Mouse (Mus musculus) liver, embryonic 14.5 days (tissue): ENCODE data around the gene Carmil1.

ENCODE experiments used
- CTCF ChIP-seq: IDR thresholded peaks from 2 replicates; pipeline ENCODE4 v1.5.1; 2016; ENCODE audit warnings: antibody characterized with exemption, low read depth, control low read depth
- EP300 ChIP-seq: IDR thresholded peaks from 2 replicates; pipeline ENCODE4 v1.6.1; 2016; ENCODE audit warnings: antibody characterized with exemption, low read depth

DNA sequence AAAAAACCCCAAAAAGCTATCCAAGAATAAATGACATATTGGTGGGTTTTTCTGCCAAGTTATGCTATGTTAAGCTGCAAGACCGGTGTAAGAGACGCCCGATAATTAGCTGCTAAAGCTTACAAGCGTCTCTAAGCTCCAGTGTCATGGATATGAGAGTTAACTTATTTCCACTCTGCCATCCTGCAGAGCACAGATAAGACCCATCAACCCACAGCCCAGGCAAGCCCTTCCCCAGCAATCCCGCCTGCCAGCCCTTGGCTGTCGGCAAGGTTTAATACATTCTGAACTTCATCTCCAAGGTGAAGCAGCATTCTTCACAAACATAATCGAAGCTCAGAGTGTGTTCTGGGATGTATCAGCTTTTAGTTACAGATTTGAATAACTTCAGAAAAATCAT, 240.4 kb downstream of the Carmil1 start:
- TF ChIP-seq CTCF (no peak), EP300 (peak; percentile 52)
